Mouse (Mus musculus) liver, embryonic 14.5 days (tissue): ENCODE results near the gene Accs.

Experiments
- CTCF ChIP-seq: IDR thresholded peaks from 2 replicates; pipeline ENCODE4 v1.5.1; 2016; ENCODE audit warnings: antibody characterized with exemption, low read depth, control low read depth
- EP300 ChIP-seq: IDR thresholded peaks from 2 replicates; pipeline ENCODE4 v1.6.1; 2016; ENCODE audit warnings: antibody characterized with exemption, low read depth

DNA sequence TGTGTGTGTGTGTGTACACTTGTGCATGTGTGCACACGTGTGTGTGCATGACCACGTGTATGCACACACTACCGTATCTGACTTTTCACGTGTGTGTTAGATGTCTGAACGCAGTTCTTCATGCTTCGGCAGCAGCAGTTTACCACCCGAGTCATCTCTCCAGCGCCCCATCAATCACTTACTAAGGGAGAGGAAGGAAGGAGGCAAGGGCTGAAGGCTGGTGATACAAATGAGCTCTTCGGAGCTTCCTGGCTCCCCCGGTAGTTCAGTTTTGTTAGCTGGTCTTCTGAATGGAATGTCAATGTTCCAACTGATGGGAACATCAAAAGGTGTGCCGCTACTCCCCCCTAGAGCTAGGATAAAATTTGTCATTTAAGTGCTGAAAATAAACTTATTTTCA, 37.5 kb upstream of the Accs start:
- no peak for TF ChIP-seq CTCF
- TF ChIP-seq EP300 = no peak
